Mouse (Mus musculus) urinary bladder, postnatal 36 days (tissue): ENCODE measurements around the gene Sfxn5.

Experiments
- DNase-seq, 2 experiments: peaks; one replicate each; pipeline ENCODE4 v3.0.0; 2022; ENCODE audit warnings: low spot score in 2 of 2, mixed read lengths in 1 of 2

Sfxn5 gene

GRCm38 (mm10) chr6:85364439-85364838 lies 31.2 kb upstream of the Sfxn5 start:
- DNase-seq = no peak

GRCm38 (mm10) chr6:85363906-85364260 lies 30.7 kb upstream of the Sfxn5 start:
- DNase-seq = no peak

GRCm38 (mm10) chr6:85363231-85363905 lies 30.1 kb upstream of the Sfxn5 start:
- DNase-seq = no peak

- no peak for DNase-seq
These were observed 29.4 kb upstream of the Sfxn5 start for GRCm38 (mm10) chr6:85362610-85363009.

GRCm38 (mm10) chr6:85360311-85360710 lies 27.1 kb upstream of the Sfxn5 start:
- DNase-seq = no peak

DNA sequence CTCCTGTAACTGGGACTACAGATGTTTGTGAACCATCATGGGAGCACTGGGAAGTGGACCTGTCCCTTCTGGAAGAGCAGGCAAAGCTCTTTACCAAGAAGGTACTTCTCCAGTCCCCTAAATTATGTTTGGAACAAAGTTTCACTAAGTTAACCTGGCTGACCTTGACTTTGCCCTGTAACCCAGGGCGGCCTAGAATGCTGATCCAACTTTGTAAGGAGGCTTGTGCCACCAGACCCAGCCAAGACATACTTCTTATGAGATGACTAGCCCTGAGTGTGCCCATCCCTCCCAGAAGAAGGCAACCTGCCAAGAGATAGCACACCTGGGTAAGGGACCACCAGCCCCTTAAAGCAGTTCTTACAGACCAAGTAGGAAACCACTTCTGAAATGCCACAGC lies 25.7 kb upstream of the Sfxn5 start:
- DNase-seq = no peak

DNA sequence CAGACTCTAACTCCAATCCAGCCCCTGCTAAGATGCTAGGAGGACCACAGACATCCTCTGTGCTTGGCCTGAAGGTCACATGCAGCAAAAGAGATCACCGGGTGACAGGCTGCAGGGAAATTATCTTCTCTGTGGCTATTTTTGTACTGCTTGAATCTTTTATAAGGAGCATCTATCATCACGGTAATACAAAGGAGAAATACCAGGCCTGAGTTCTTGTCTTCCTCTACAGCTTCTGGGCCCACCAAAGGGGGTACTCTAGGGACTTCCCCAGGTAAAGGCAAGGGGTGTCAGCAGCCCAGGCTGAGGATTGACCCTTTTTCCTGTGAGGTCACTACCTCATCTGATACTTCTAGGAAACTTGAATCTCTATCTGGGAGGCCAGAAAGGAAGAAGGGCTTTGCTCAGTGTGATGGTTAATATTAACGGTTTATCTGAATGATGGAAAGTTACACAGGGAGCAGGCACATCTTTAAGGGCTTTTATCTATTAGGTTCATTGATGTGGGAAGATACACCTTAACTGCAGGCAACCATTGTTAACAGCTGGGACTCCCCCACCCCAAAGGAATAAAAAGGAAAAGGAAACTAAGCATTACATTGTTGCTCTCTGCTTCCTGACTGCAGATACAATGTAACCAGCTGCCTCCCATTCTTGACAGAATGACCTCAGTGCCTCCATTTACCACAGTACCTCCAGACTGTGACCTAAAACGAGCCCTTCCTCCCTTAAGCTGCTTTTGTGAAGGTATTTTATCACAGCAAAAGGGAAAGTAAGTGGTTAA lies 23.7 kb upstream of the Sfxn5 start:
- no peak for DNase-seq

DNA sequence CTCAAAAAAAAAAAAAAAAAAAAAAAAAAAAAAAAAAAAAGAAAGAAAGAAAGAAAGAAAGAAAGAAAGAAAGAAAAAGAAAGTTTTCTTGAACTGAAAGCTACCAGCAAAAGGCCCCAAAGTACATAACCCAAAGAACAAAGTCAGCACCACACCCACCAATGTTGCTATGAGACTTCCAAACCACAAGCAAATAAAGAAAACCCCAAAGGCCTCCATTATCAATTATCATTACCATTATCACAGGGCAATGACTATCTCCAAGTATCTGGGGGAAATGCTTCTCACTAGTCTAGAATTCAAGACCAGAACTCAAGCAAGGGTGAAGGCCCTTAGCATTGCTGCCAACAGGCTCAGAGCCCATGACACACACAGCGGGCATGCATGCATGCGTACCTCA lies 22.5 kb upstream of the Sfxn5 start:
- DNase-seq = no peak

DNA sequence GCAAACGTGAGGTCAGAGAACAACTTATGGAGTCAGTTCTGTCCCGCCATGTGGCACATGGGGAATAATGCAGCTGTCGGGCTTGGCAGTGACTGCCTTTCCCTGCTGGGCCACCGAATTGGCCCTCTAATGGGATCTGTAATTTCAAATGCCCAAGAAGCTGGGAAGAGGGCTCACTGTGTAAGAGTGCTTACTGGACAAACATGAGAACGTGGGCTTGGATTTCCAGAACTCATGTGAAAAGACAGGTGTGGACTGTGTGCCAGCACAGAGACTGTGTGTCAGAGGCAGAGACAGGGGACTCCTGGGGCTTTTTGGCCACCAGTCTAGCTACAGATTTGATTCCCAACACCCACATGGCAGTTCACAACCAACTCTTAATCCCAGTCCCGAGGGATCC lies 21.5 kb upstream of the Sfxn5 start:
- no peak for DNase-seq

- no peak for DNase-seq
These were observed 20.5 kb upstream of the Sfxn5 start for GRCm38 (mm10) chr6:85353706-85354105.

- DNase-seq = no peak
These were observed 16.9 kb upstream of the Sfxn5 start for GRCm38 (mm10) chr6:85350157-85350556.

DNA sequence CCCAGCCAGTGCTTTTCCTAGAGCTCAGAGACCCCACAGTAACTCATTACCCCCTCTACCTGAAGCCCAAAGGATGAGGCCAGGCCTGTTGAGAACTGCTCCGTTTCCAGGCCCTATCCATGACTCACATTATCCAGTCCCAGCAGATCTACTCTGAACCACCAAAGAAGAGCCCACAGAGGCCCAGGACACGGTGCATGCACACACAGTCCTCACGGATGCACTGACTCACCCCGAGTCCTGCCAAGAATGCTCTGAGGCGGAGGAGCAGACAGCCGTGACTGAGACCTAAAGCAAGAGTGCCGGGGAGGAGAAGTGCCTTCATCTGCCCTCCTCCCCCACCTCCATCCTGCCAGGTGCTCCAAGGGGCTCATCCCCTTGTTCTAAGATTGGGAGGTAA lies 16.0 kb upstream of the Sfxn5 start:
- DNase-seq = peak in 1 of 2 experiments; percentile 57

DNA sequence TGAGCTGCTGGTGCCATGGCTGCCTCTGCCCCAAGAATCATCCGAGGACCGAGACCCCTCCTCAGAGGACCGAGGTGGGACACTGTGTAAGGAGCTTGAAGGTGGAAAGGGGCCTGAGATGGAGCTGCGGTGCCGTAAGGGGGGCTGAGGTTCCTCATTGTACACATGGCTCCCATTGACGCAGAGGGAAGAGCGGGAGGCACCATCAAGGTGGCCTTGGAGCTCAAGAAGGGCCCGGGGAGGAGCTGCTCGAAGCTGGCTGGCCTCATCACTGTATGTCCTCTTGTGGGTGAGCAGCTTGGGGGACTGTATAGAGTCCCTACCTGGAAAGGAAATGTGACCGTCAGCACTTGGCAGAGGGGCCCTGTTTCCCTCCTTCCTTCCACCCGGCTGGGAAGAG lies 14.9 kb upstream of the Sfxn5 start:
- no peak for DNase-seq

DNA sequence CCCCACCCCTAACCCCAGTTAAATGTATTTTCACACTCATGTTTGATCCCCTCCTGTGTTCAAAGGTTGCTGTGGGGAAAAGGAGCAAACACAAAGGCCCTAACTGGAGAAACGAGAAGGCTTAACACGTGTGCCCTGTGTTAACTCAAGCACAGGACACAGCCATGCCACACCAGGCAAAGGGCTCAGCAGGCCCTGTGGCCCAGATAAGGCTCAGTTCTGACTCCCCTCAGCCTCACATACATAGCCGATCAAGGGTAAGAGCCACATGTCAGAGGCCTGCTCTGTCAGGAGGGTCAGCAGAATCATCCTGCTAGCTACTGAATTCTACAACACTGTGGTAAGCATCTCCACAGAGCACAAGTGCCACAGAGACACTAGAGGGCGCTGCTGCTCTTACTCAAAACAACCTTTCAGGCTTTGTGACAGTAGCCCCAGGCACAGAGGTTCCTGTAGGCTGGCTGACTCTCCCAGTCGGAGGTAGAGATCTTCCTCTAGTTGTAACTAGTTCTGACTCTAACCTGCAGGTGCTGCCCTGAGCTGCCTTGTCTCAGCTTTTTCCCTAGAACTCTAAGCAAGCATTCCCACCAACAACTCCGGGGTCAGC lies 12.9 kb upstream of the Sfxn5 start:
- DNase-seq = peak; percentile 65 to 83

DNA sequence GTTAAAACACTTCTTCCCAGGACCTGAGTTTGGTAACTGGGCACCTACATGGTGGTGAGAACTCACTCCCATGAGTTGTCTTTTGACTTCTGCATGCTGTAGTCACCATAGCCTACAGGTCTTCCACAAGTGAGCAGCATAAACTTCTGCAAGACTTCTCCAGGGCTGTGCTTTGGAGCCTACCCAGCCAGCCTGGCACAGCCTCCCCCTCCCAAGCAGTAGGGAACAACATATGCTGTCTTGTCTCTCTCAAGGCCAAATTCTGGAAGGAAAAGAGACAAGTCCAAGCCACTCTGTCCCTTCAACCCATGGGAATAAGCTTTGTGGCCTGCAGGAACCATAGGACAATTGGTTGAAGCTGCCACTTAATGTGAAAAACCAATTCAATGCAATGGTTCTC lies 11.7 kb upstream of the Sfxn5 start:
- no peak for DNase-seq

DNA sequence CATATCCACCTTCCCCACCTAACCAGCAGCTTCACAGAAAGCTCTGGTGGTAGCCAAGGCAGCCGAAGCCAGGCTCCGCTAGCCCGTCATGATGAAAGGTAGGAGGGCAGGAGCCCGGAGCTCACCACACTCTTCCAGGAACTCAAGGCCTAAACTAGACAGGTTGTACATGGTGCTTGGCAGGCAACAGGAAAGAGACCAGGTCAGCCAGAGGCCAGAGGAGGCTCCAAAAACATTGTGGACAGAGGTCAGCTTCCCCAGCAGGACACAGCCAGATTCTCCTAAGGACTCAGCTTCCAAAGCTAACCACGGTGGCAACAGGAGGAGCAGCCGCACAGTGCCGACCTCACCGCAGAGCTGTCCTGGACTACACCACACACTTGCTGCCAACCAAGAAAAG lies 9.8 kb upstream of the Sfxn5 start:
- no peak for DNase-seq

DNA sequence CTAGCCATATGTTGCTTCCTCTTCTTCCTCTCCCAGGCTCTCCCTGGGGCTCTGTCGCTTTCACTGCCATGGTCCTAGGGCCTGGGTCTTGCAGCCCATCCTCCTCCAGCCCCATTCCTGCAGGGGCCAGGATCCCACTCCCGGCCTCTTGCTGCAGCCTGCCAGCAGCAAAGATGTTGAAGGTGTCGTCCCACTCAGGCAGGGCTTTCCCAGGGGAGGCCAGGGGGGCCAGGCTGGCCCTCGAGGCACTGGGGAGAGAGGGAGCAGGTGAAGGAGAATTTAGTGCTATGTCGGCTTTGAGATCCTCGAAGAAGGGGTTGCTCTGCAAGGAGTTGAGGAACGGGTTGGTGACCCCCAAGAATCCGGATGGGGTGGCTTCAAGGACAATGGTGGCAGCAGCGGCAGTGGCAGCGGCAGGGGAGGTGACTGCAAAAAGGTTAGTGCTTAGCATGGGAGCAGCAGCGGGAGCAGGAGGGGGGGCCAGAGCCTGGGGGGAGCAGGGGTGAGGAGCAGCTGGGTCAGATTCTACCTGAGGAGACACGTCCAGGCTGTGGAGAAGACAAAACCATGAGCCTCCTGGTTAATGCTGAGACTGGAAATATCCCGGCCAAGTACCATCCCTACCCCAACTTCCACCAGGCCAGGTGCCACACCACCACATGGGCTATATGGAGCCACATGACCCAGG lies 8.7 kb upstream of the Sfxn5 start:
- no peak for DNase-seq

- no peak for DNase-seq
These were observed 7.0 kb upstream of the Sfxn5 start for GRCm38 (mm10) chr6:85340184-85340583.

GRCm38 (mm10) chr6:85339273-85339901 lies 6.2 kb upstream of the Sfxn5 start:
- DNase-seq = no peak

DNA sequence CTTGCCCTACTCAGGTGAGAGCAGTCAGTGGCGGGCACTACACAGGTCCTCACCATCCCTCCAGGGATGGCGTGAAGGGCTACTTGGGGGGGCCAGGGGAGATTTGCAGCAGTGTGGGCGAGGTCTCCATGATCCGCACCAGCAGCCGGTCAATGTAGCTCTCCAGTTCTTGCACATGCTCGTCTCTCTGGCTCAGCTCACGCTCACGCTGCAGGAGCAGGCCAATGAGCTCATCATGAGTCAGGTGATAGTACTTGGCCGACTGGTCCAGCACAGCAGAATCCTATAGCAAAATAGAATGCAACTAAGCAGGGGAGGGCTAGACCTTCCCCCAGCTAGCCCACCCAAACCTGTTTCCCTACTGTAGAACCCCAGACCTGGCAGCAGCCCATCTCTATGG lies 3.7 kb upstream of the Sfxn5 start:
- DNase-seq = no peak

DNA sequence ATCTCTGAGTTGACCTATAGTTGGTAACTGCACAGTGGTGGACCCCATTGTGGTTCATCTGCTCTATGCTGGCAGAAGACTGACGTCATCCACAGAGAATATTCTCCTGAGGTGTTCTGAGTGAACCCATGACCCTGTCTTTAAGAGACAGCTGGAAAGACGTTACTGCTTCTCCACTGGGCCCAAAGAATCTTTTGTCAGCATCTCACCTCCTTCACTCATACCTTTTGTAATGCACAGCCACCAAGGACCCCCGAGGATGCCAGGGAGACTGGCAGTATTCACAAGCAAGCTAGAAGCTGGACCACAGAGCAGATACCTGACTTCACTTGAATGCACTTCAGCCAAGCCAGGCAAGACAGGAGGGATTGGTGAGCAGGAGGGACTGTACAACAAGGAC lies 2.1 kb upstream of the Sfxn5 start:
- no peak for DNase-seq

GRCm38 (mm10) chr6:85334851-85335250 lies 1.6 kb upstream of the Sfxn5 start:
- no peak for DNase-seq
